Mouse (Mus musculus): ENCODE measurements around the gene Ece1. TPM values are rescaled to one million over a fixed set of nuclear protein-coding genes. Genes with fewer than 3 reads are reported as not detected.

Ece1 gene
- total and polyA plus RNA-seq, 2 experiments from 2014 or later, result 23.7 to 36.3 TPM

DNA sequence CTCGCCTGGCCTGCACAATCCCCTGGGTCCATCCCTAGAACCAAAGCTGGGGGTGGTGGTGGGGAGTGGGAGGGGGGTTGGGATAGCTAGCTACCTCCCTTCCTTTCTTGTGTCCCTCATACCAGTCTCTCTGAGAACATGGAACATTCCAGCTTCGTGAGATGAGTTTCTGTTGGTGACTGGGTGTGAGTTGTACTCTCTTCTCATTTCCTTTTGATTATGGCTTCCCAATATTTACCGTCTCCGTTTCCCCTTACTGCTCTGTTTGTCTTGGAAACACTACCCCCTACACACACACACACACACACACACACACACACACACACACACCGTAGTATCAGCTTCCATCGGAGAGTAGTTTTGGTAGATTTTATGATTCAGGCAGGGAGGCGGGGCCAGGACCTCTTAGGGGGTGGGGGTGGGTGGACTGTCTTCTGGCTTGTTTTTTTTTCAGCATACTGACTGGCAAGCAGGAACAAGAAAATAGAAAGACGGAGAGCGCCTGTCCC lies 68.5 kb downstream of the Ece1 start:
- H3K27ac ChIP-seq (ENCODE audit: low read depth, low read length), result no peak overlapping the region
- no peaks in the 10 kb centered on the region for H3K9me3 ChIP-seq (ENCODE audit: low read length)
- WGBS, result 40% methylated on average over 9 of the region's 9 CpGs
- DNase-seq (ENCODE audit: low spot score) (no peak), ATAC-seq (ENCODE audit: low FRiP score) (no peak)
- no peaks in the 10 kb centered on the region for H3K27me3 ChIP-seq (ENCODE audit: insufficient read depth, low read length)
- H3K9ac ChIP-seq (replicated peaks; ENCODE audit: low read length, poor library complexity, severe bottlenecking), result no peak overlapping the region
- H3K4me1 ChIP-seq (ENCODE audit: insufficient read depth, low read length), result no peaks in the 10 kb centered on the region
- H3K36me3 ChIP-seq (ENCODE audit: insufficient read depth, low read length), result peaks cover 11% of the 10 kb centered on the region
- H3K4me3 ChIP-seq (ENCODE audit: low read depth, low read length), result no peak overlapping the region
- no peak overlapping the region for H3K4me2 ChIP-seq (ENCODE audit: low read depth, low read length, poor library complexity, severe bottlenecking)
- TF ChIP-seq CTCF (IDR thresholded peaks at IDR 0.05), result no peak

DNA sequence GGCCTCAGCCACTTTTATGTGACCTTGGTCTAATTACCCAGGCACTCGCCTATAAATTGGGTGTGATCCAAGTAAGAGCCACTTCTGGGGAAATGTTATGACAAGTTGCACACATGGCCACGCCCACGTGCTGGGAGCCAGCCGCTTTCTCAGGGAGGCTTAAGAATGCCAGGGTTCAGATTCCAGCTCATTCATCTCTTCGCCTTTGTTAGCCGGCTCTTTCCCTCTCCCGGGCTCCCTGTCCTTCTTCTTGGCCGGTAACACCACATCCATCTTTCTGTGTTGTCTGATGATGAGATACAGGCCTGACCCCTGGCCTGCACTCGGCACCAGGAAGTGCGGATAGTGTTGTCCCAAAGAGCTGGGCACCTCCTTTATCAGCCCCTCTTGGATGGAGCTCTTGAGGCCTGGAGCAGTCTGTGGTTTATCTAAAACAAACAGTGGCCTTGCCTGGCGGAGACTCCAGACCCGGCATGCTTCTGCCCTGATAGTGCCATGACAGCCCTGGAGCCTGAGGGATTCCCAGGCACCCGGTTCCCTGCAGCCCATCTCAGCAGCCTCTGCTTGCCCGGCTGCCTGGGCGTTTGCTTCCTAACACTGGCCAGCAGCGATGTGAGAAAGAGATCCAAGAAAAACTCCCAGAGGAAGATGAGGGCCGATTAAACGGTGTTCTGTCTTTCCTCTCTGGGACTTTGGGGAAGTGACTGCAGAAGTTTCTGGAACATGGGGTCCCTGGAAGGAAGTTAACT lies 69.1 kb downstream of the Ece1 start:
- Histone ChIP-seq H3K4me1 (ENCODE audit: insufficient read depth, low read length) (no peaks in the 10 kb centered on the region), H3K36me3 (ENCODE audit: insufficient read depth, low read length) (peaks cover 11% of the 10 kb centered on the region), H3K4me2 (ENCODE audit: low read depth, low read length, poor library complexity, severe bottlenecking) (no peak overlapping the region), H3K9me3 (ENCODE audit: low read length) (no peaks in the 10 kb centered on the region), H3K9ac (replicated peaks; ENCODE audit: low read length, poor library complexity, severe bottlenecking) (no peak overlapping the region), H3K27me3 (ENCODE audit: insufficient read depth, low read length) (no peaks in the 10 kb centered on the region), H3K4me3 (ENCODE audit: low read depth, low read length) (no peak overlapping the region), H3K27ac (ENCODE audit: low read depth, low read length) (0 out of 2 replicates have a peak overlapping the region, but pooled peaks have one; percentile 14)
- ATAC-seq (ENCODE audit: low FRiP score), result no peak
- no peak for TF ChIP-seq CTCF (IDR thresholded peaks at IDR 0.05)
- 29% methylated on average over 18 of the region's 18 CpGs for WGBS
- DNase-seq (ENCODE audit: low spot score), result peak; percentile 72

DNA sequence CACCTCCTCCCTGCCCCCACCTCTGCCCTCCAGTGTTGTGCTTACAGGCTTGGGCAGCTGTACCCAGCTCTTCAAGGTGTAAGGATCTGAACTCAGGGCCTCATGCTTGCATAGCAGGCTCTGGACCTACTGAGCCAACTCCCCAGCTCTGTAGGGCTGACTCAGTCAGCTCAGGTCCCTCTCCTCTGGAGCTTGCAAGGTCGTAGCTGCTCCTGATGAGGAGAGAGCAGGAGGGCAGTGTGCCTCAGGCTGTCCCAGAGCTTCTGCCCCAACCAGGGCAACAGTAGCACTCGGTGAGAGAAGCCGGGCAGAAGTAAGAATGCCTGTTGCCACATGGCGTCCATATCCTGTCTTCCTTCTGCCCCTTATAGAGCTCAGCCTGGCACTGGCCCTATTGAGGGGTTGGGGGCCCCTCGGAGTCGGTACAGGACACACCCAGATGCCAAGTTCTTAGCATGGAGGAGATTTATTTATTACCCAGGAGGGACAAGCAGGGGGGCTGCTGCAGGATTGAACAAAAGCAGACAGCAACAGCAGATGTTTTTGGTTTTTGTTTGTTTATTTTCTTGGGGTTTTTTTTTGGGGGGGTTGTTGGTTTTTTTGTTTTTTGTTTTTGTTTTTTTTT lies 70.6 kb downstream of the Ece1 start:
- Histone ChIP-seq H3K27ac (ENCODE audit: low read depth, low read length) (no peak overlapping the region; the same call in 1 of the 2 replicates), H3K9me3 (ENCODE audit: low read length) (no peaks in the 10 kb centered on the region), H3K4me3 (ENCODE audit: low read depth, low read length) (no peak overlapping the region), H3K9ac (replicated peaks; ENCODE audit: low read length, poor library complexity, severe bottlenecking) (no peak overlapping the region), H3K4me2 (ENCODE audit: low read depth, low read length, poor library complexity, severe bottlenecking) (no peak overlapping the region), H3K4me1 (ENCODE audit: insufficient read depth, low read length) (no peaks in the 10 kb centered on the region), H3K36me3 (ENCODE audit: insufficient read depth, low read length) (peaks cover 21% of the 10 kb centered on the region), H3K27me3 (ENCODE audit: insufficient read depth, low read length) (no peaks in the 10 kb centered on the region)
- ATAC-seq (ENCODE audit: low FRiP score) (no peak), DNase-seq (ENCODE audit: low spot score) (no peak)
- TF ChIP-seq CTCF (IDR thresholded peaks at IDR 0.05), result no peak
- WGBS, result 58% methylated on average over 6 of the region's 6 CpGs

DNA sequence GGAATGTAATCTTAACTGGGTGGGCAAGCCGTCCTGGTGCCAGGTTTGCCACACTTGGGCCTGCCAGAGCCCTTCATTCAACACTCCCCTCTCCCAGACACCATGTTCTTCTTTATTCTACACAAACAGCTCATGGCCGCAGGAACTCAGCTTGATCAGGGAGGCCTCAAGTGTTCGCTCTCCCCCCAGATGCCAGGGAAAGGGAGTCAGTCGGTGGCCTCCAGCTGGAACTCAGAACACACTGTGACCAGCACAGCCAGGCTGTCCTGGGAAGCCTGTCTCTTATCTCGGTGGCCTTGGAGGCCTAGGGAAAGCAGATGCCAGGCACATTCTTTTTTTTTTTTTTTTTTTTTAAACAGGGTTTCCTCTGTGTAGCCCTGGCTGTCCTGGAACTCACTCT lies 71.3 kb downstream of the Ece1 start:
- Histone ChIP-seq H3K4me1 (ENCODE audit: insufficient read depth, low read length) (no peaks in the 10 kb centered on the region), H3K9ac (replicated peaks; ENCODE audit: low read length, poor library complexity, severe bottlenecking) (no peak overlapping the region), H3K9me3 (ENCODE audit: low read length) (no peaks in the 10 kb centered on the region), H3K4me3 (ENCODE audit: low read depth, low read length) (no peak overlapping the region), H3K27ac (ENCODE audit: low read depth, low read length) (no peak overlapping the region), H3K4me2 (ENCODE audit: low read depth, low read length, poor library complexity, severe bottlenecking) (no peak overlapping the region), H3K27me3 (ENCODE audit: insufficient read depth, low read length) (no peaks in the 10 kb centered on the region), H3K36me3 (ENCODE audit: insufficient read depth, low read length) (peaks cover 28% of the 10 kb centered on the region)
- ATAC-seq (ENCODE audit: low FRiP score) (no peak), DNase-seq (ENCODE audit: low spot score) (no peak)
- 75% methylated on average over 5 of the region's 5 CpGs for WGBS
- TF ChIP-seq CTCF (IDR thresholded peaks at IDR 0.05), result no peak

DNA sequence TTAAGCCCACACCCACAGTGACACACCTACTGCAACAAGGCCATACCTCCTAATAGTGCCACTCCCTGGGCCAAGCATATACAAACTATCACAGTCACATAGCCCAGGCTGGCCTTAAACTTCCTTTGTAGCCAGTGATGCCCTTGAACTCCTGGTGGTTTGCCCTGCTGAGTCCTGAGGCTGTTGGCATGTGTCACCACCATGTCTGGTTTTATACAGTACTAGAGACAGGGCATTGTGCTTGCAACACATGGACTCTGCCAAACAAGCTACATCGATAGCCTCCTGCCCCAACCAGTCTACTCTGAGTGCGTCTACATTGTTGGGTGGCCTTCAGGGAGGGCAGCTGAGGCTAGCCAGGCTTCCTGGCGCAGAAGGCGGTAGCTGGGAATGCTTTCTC lies 74.1 kb downstream of the Ece1 start:
- Histone ChIP-seq H3K4me2 (ENCODE audit: low read depth, low read length, poor library complexity, severe bottlenecking) (no peak overlapping the region), H3K9me3 (ENCODE audit: low read length) (no peaks in the 10 kb centered on the region), H3K27me3 (ENCODE audit: insufficient read depth, low read length) (no peaks in the 10 kb centered on the region), H3K4me1 (ENCODE audit: insufficient read depth, low read length) (no peaks in the 10 kb centered on the region), H3K36me3 (ENCODE audit: insufficient read depth, low read length) (peaks cover 39% of the 10 kb centered on the region), H3K9ac (replicated peaks; ENCODE audit: low read length, poor library complexity, severe bottlenecking) (no peak overlapping the region), H3K4me3 (ENCODE audit: low read depth, low read length) (no peak overlapping the region), H3K27ac (ENCODE audit: low read depth, low read length) (no peak overlapping the region)
- ATAC-seq (ENCODE audit: low FRiP score), result no peak
- WGBS, result 96% methylated on average over 4 of the region's 4 CpGs
- DNase-seq (ENCODE audit: low spot score), result no peak
- no peak for TF ChIP-seq CTCF (IDR thresholded peaks at IDR 0.05)

DNA sequence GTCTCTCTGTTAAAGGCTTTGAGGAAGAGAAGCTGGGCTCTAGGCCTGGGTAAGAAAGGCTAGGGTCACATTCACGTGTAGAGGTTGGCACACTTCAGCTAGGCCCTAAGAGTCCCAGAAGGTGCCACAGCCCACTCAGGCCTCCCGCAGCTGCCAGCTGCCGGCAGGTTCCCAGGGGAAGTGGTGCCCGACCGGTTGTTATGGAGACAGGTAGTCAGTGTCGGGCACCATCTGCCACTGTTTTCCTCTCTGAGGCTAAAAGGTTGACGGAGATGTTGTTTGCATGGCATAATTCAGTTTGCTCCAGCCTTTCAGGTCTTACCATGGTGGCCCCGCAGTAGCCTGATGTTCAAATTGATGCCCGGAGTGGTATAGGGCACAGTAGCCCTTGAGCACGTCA lies 78.0 kb downstream of the Ece1 start:
- Histone ChIP-seq H3K4me2 (ENCODE audit: low read depth, low read length, poor library complexity, severe bottlenecking) (no peak overlapping the region), H3K9me3 (ENCODE audit: low read length) (no peaks in the 10 kb centered on the region), H3K36me3 (ENCODE audit: insufficient read depth, low read length) (peaks cover 44% of the 10 kb centered on the region), H3K4me3 (ENCODE audit: low read depth, low read length) (no peak overlapping the region), H3K27me3 (ENCODE audit: insufficient read depth, low read length) (no peaks in the 10 kb centered on the region), H3K9ac (replicated peaks; ENCODE audit: low read length, poor library complexity, severe bottlenecking) (no peak overlapping the region), H3K27ac (ENCODE audit: low read depth, low read length) (no peak overlapping the region), H3K4me1 (ENCODE audit: insufficient read depth, low read length) (peaks cover 4% of the 10 kb centered on the region; the same call in 1 of the 2 replicates)
- 62% methylated on average over 10 of the region's 10 CpGs for WGBS
- peak; percentile 76 for DNase-seq (ENCODE audit: low spot score)
- no peak for TF ChIP-seq CTCF (IDR thresholded peaks at IDR 0.05)
- ATAC-seq (ENCODE audit: low FRiP score), result no peak
